Comparison of ENCODE assay signal across 15 mouse cellular contexts in genomic region chr2:63925721-63926235, GRCm38 (mm10).
DNase-seq lines count a peak whose midpoint lies in the region; ATAC-seq and TF ChIP-seq lines count a peak whose summit lies in the region.
"Had no signal": no experiment of that assay in that cellular context is flagged by ENCODE, and none has a peak within 500 bp of the region (broad histone marks: within the 10 kb centered on the region; RNA-seq: fewer than 3 reads in every experiment).

No protein-coding gene starts in this region.

- DNase-seq in hindbrain, embryonic 10.5 days (ENCODE audit: low spot score) = no peak
- DNase-seq in lung, postnatal 25 days (ENCODE audit: low spot score) = peak; percentile 17
- no peak for DNase-seq in lung, adult 2 months
- DNase-seq in right cerebral cortex, adult 2 months (ENCODE audit: low spot score in 2 of 2) = no peak
- DNase-seq: cerebellum, adult 9-10 months; gastrocnemius, postnatal 14 days; thymus, postnatal 4 days had no signal

- H3K36me3 ChIP-seq in hindbrain, embryonic 10.5 days = no peaks in the 10 kb centered on the region
- H3K36me3 ChIP-seq in hindbrain, embryonic 13.5 days = no peaks in the 10 kb centered on the region
- H3K36me3 ChIP-seq in intestine, postnatal 0 days (ENCODE audit: control insufficient read depth, insufficient read depth) = no peaks in the 10 kb centered on the region
- H3K36me3 ChIP-seq: embryonic facial prominence, embryonic 15.5 days; G1E; heart, embryonic 12.5 days; limb, embryonic 12.5 days had no signal

- no peaks in the 10 kb centered on the region for H3K9me3 ChIP-seq in hindbrain, embryonic 10.5 days
- no peaks in the 10 kb centered on the region for H3K9me3 ChIP-seq in hindbrain, embryonic 13.5 days
- no peaks in the 10 kb centered on the region for H3K9me3 ChIP-seq in intestine, postnatal 0 days (ENCODE audit: control insufficient read depth)
- H3K9me3 ChIP-seq: embryonic facial prominence, embryonic 15.5 days; heart, embryonic 12.5 days; limb, embryonic 12.5 days had no signal

- no peak overlapping the region for H3K4me3 ChIP-seq in hindbrain, embryonic 10.5 days
- H3K4me3 ChIP-seq in hindbrain, embryonic 13.5 days = no peak overlapping the region
- H3K4me3 ChIP-seq in lung, adult 2 months (replicated peaks; ENCODE audit: extremely low read depth, low read depth, low read length) = no peak overlapping the region
- no peak overlapping the region for H3K4me3 ChIP-seq in intestine, postnatal 0 days (ENCODE audit: low read depth, low read length)
- H3K4me3 ChIP-seq: embryonic facial prominence, embryonic 15.5 days; heart, embryonic 12.5 days; limb, embryonic 12.5 days had no signal

- no peak overlapping the region for H3K9ac ChIP-seq in hindbrain, embryonic 13.5 days
- no peak overlapping the region for H3K9ac ChIP-seq in intestine, postnatal 0 days (ENCODE audit: low read depth, low read length)
- H3K9ac ChIP-seq: embryonic facial prominence, embryonic 15.5 days; heart, embryonic 12.5 days; limb, embryonic 12.5 days had no signal

- no peak for TF ChIP-seq CTCF in lung, adult 2 months (IDR thresholded peaks at IDR 0.05; ENCODE audit: insufficient read depth, low read length)
- TF ChIP-seq CTCF in intestine, postnatal 0 days (IDR thresholded peaks at IDR 0.05; ENCODE audit: low read depth) = peak; percentile 15; the same call in 1 of the 2 replicates

- TF ChIP-seq POLR2A in lung, adult 2 months (IDR thresholded peaks at IDR 0.05; ENCODE audit: borderline replicate concordance, extremely low read depth, low read depth, low read length) = no peak

- H3K4me2 ChIP-seq in hindbrain, embryonic 13.5 days = no peak overlapping the region
- H3K4me2 ChIP-seq in intestine, postnatal 0 days (replicated peaks; ENCODE audit: low read depth) = no peak overlapping the region
- H3K4me2 ChIP-seq: embryonic facial prominence, embryonic 15.5 days; heart, embryonic 12.5 days; limb, embryonic 12.5 days had no signal

- H3K27ac ChIP-seq in hindbrain, embryonic 10.5 days = 0 out of 2 replicates have a peak overlapping the region, but pooled peaks have one; percentile 69
- H3K27ac ChIP-seq in hindbrain, embryonic 13.5 days = no peak overlapping the region
- H3K27ac ChIP-seq in intestine, postnatal 0 days (ENCODE audit: low read depth, low read length) = no peak overlapping the region
- H3K27ac ChIP-seq: embryonic facial prominence, embryonic 15.5 days; limb, embryonic 12.5 days had no signal

- no peaks in the 10 kb centered on the region for H3K27me3 ChIP-seq in hindbrain, embryonic 10.5 days (ENCODE audit: insufficient read depth, poor library complexity, severe bottlenecking)
- H3K27me3 ChIP-seq in hindbrain, embryonic 13.5 days = no peaks in the 10 kb centered on the region
- H3K27me3 ChIP-seq in intestine, postnatal 0 days (replicated peaks; ENCODE audit: control insufficient read depth, insufficient read depth, low read length) = no peaks in the 10 kb centered on the region
- H3K27me3 ChIP-seq: embryonic facial prominence, embryonic 15.5 days; heart, embryonic 12.5 days had no signal

- WGBS in hindbrain, embryonic 10.5 days = 63% methylated on average over 4 of the region's 4 CpGs
- WGBS in hindbrain, embryonic 13.5 days = 81% methylated on average over 4 of the region's 4 CpGs
- WGBS in lung, adult 2 months = 73% methylated on average over 4 of the region's 4 CpGs
- 49% methylated on average over 4 of the region's 4 CpGs for WGBS in intestine, postnatal 0 days

- no peak for ATAC-seq in hindbrain, embryonic 13.5 days (ENCODE audit: low FRiP score)
- peak; percentile 43; the same call in 1 of the 2 replicates for ATAC-seq in intestine, postnatal 0 days
- ATAC-seq in CD4-positive, CD25-positive, alpha-beta regulatory T cell, adult 4 months = no peak
- ATAC-seq: midbrain, embryonic 16.5 days had no signal

- H3K4me1 ChIP-seq in hindbrain, embryonic 10.5 days (replicated peaks) = peaks cover 23% of the 10 kb centered on the region
- H3K4me1 ChIP-seq in hindbrain, embryonic 13.5 days (replicated peaks) = no peaks in the 10 kb centered on the region
- H3K4me1 ChIP-seq in lung, adult 2 months (ENCODE audit: control insufficient read depth, insufficient read depth, low read length) = no peaks in the 10 kb centered on the region
- no peaks in the 10 kb centered on the region for H3K4me1 ChIP-seq in intestine, postnatal 0 days (replicated peaks; ENCODE audit: control insufficient read depth, insufficient read depth, low read length)
- H3K4me1 ChIP-seq: embryonic facial prominence, embryonic 15.5 days; heart, embryonic 12.5 days had no signal
